Mouse (Mus musculus) forebrain, embryonic 14.5 days (tissue): ENCODE data around the gene Spns1. TPM values are rescaled to one million over a fixed set of nuclear protein-coding genes. Genes with fewer than 3 reads are reported as not detected.

Source experiments
- ATAC-seq: fragments of 200-750 bp; cut with Nextera tagmentation; 2 replicates; pipeline ENCODE4 v1.8.0; 2017; ENCODE audit warnings: mild to moderate bottlenecking, moderate library complexity
- DNase-seq: peaks from one replicate; pipeline ENCODE4 v3.0.0-alpha.2; 2015; ENCODE audit warnings: low spot score
- H3K27ac ChIP-seq: fragments of 300-500 bp; sonication (generic); 2 replicates; pipeline ENCODE4 v1.5.1; 2014; ENCODE audit warnings: low read depth, mild to moderate bottlenecking, control low read depth, low read length, moderate library complexity
- H3K27me3 ChIP-seq: fragments of 300-500 bp; sonication (generic); replicated peaks from 2 replicates; pipeline ENCODE4 v1.6.1; 2014; ENCODE audit warnings: low read length, control low read depth, mixed read lengths; ENCODE audit not compliant: control insufficient read depth, insufficient read depth
- H3K36me3 ChIP-seq: fragments of 300-500 bp; sonication (generic); 2 replicates; pipeline ENCODE4 v1.6.1; 2014; ENCODE audit warnings: low read length, control low read depth; ENCODE audit not compliant: control insufficient read depth, insufficient read depth
- H3K4me1 ChIP-seq: fragments of 300-500 bp; sonication (generic); 2 replicates; pipeline ENCODE4 v1.6.1; 2014; ENCODE audit warnings: antibody characterized with exemption, low read length, control low read depth; ENCODE audit not compliant: control insufficient read depth, insufficient read depth
- H3K4me2 ChIP-seq: fragments of 300-500 bp; sonication (generic); 2 replicates; pipeline ENCODE4 v1.6.1; 2014; ENCODE audit warnings: mild to moderate bottlenecking, control low read depth, low read length
- H3K4me3 ChIP-seq: fragments of 300-500 bp; sonication (generic); 2 replicates; pipeline ENCODE4 v1.5.1; 2014; ENCODE audit warnings: low read depth, low read length, control low read depth
- H3K9ac ChIP-seq: fragments of 300-500 bp; sonication (generic); 2 replicates; pipeline ENCODE4 v1.6.1; 2014; ENCODE audit warnings: mild to moderate bottlenecking, low read length, control low read depth, moderate library complexity
- H3K9me3 ChIP-seq: fragments of 300-500 bp; sonication (generic); replicated peaks from 2 replicates; pipeline ENCODE4 v1.6.1; 2016; ENCODE audit warnings: low read length, control low read depth, mixed read lengths; ENCODE audit not compliant: control insufficient read depth
- WGBS: fragments of 180-500 bp; shearing (Covaris S2); extraction: QIAGEN DNeasy Blood & Tissue Kit; methylation state at CpG from one replicate; pipeline ENCODE4 v1.1.7; 2014; 5-methylcytosine and 5-hydroxymethylcytosine counted together
- polyA plus RNA-seq: library from polyadenylated mRNA; unstranded; fragments of >200 nt; fragmentation: Nextera tagmentation; extraction: Ambion mirVana; gene quantifications from 2 replicates; pipeline ENCODE4 v1.2.1, GENCODE M21; 2014

Gene Spns1
- polyA plus RNA-seq, 1 experiment from 2014 or later, result 48.4 TPM

GRCm38 (mm10) chr7:126376903-126377277 is 360 bp downstream of the Spns1 start:
- H3K4me1 ChIP-seq, result peaks cover 8% of the 10 kb centered on the region
- peak overlapping the region; percentile 92 for H3K4me3 ChIP-seq
- no peaks in the 10 kb centered on the region for H3K27me3 ChIP-seq
- H3K4me2 ChIP-seq, result peak overlapping the region; percentile 90
- peaks cover 27% of the 10 kb centered on the region for H3K36me3 ChIP-seq
- no peak for DNase-seq
- WGBS, result under 1% methylated on average over 27 of the region's 27 CpGs
- ATAC-seq, result peak; percentile 70; the same call in 1 of the 2 replicates
- peak overlapping the region; percentile 88 for H3K9ac ChIP-seq
- no peaks in the 10 kb centered on the region for H3K9me3 ChIP-seq
- peak overlapping the region; percentile 33; the same call in 1 of the 2 replicates for H3K27ac ChIP-seq

- Histone ChIP-seq H3K9me3 (no peaks in the 10 kb centered on the region), H3K9ac (no peak overlapping the region), H3K27ac (no peak overlapping the region), H3K4me2 (no peak overlapping the region), H3K27me3 (no peaks in the 10 kb centered on the region), H3K36me3 (peaks cover 46% of the 10 kb centered on the region), H3K4me3 (no peak overlapping the region), H3K4me1 (peaks cover 8% of the 10 kb centered on the region)
- ATAC-seq (no peak), DNase-seq (no peak)
- 78% methylated on average over 5 of the region's 5 CpGs for WGBS
Measured at GRCm38 (mm10) chr7:126375012-126375411, 2.2 kb downstream of the Spns1 start.

GRCm38 (mm10) chr7:126374526-126374925 is 2.7 kb downstream of the Spns1 start:
- Histone ChIP-seq H3K9ac (no peak overlapping the region), H3K4me3 (no peak overlapping the region), H3K27ac (no peak overlapping the region), H3K4me1 (peaks cover 8% of the 10 kb centered on the region), H3K9me3 (no peaks in the 10 kb centered on the region), H3K4me2 (no peak overlapping the region), H3K36me3 (peaks cover 51% of the 10 kb centered on the region), H3K27me3 (no peaks in the 10 kb centered on the region)
- 89% methylated on average over 6 of the region's 6 CpGs for WGBS
- DNase-seq (no peak), ATAC-seq (no peak)

GRCm38 (mm10) chr7:126373007-126373406 is 4.2 kb downstream of the Spns1 start:
- Histone ChIP-seq H3K9ac (no peak overlapping the region), H3K4me2 (no peak overlapping the region), H3K4me3 (no peak overlapping the region), H3K36me3 (peaks cover 56% of the 10 kb centered on the region), H3K4me1 (peaks cover 8% of the 10 kb centered on the region), H3K9me3 (no peaks in the 10 kb centered on the region), H3K27me3 (no peaks in the 10 kb centered on the region), H3K27ac (no peak overlapping the region)
- ATAC-seq (no peak), DNase-seq (no peak)
- WGBS, result 86% methylated on average over 9 of the region's 9 CpGs

- 84% methylated on average over 13 of the region's 13 CpGs for WGBS
- Histone ChIP-seq H3K4me2 (no peak within 1 kb of the TSS), H3K9ac (no peak within 1 kb of the TSS), H3K27me3 (no peaks in the 10 kb centered on the region), H3K36me3 (peaks cover 52% of the 10 kb centered on the region), H3K27ac (no peak within 1 kb of the TSS), H3K4me1 (no peaks in the 10 kb centered on the region), H3K4me3 (no peak within 1 kb of the TSS), H3K9me3 (no peaks in the 10 kb centered on the region)
- ATAC-seq (no peak), DNase-seq (no peak)
Measured at GRCm38 (mm10) chr7:126369393-126369792, 7.9 kb downstream of the Spns1 start, which contains the start of gene Lat. TSS of gene Lat (minus strand) at chr7:126369570.

- ATAC-seq, result no peak
- Histone ChIP-seq H3K4me3 (no peak overlapping the region), H3K9ac (no peak overlapping the region), H3K36me3 (peaks cover 44% of the 10 kb centered on the region), H3K27me3 (no peaks in the 10 kb centered on the region), H3K4me2 (no peak overlapping the region), H3K4me1 (no peaks in the 10 kb centered on the region), H3K27ac (no peak overlapping the region), H3K9me3 (no peaks in the 10 kb centered on the region)
- no peak for DNase-seq
- 86% methylated on average over 8 of the region's 8 CpGs for WGBS
Measured at GRCm38 (mm10) chr7:126368367-126368766, 8.9 kb downstream of the Spns1 start.

GRCm38 (mm10) chr7:126367636-126368035 is 9.6 kb downstream of the Spns1 start:
- no peaks in the 10 kb centered on the region for H3K4me1 ChIP-seq
- WGBS, result 89% methylated on average over 10 of the region's 10 CpGs

GRCm38 (mm10) chr7:126363038-126363437 is 14.2 kb downstream of the Spns1 start:
- Histone ChIP-seq H3K9ac (no peak overlapping the region), H3K4me2 (no peak overlapping the region), H3K27me3 (no peaks in the 10 kb centered on the region), H3K27ac (no peak overlapping the region), H3K4me1 (no peaks in the 10 kb centered on the region), H3K9me3 (no peaks in the 10 kb centered on the region), H3K36me3 (no peaks in the 10 kb centered on the region), H3K4me3 (no peak overlapping the region)
- WGBS, result 90% methylated on average over 6 of the region's 6 CpGs
- DNase-seq (no peak), ATAC-seq (no peak)

More at GRCm38 (mm10) chr7:126367636-126368035, 9.6 kb downstream of the Spns1 start:
- Histone ChIP-seq H3K4me3 (no peak overlapping the region), H3K27ac (no peak overlapping the region), H3K27me3 (no peaks in the 10 kb centered on the region), H3K4me2 (no peak overlapping the region), H3K9ac (no peak overlapping the region), H3K9me3 (no peaks in the 10 kb centered on the region), H3K36me3 (peaks cover 36% of the 10 kb centered on the region)
- DNase-seq (no peak), ATAC-seq (no peak)

GRCm38 (mm10) chr7:126359049-126359448 is 18.2 kb downstream of the Spns1 start:
- H3K4me2 ChIP-seq, result no peak overlapping the region
- WGBS, result 81% methylated on average over 13 of the region's 13 CpGs
- H3K9me3 ChIP-seq, result no peaks in the 10 kb centered on the region
- H3K27me3 ChIP-seq, result no peaks in the 10 kb centered on the region
- no peak overlapping the region for H3K4me3 ChIP-seq
- DNase-seq, result no peak
- H3K4me1 ChIP-seq, result no peaks in the 10 kb centered on the region
- no peak overlapping the region for H3K9ac ChIP-seq
- H3K36me3 ChIP-seq, result no peaks in the 10 kb centered on the region
- no peak overlapping the region for H3K27ac ChIP-seq
- no peak for ATAC-seq
